Mouse (Mus musculus) megakaryocyte progenitor cell, adult 5-6 weeks (primary cell): ENCODE results near the gene Rsph3a. TPM values are rescaled to one million over a fixed set of nuclear protein-coding genes. Genes with fewer than 3 reads are reported as not detected.

ENCODE experiments used
- ATAC-seq: replicated peaks from 2 replicates; pipeline ENCODE4 v1.8.0; 2016; ENCODE audit warnings: mild to moderate bottlenecking, moderate TSS enrichment, inconsistent platforms; ENCODE audit not compliant: poor library complexity
- total RNA-seq, 2 experiments: library from RNA; stranded (forward) in 1 of 2; stranded (reverse) in 1 of 2; fragments of 157-497, 149-512 nt in 1 of 2; fragments of 200-1000 nt in 1 of 2; gene quantifications; 2 replicates each; pipeline versions ENCODE4 v1.2.3 to v1.2.4; 2015 to 2017

The Rsph3a gene
- total RNA-seq (2015) = 33.0 and 46.8 TPM in 2 replicates
- total RNA-seq (2017) = 31.1 and 37.6 TPM in 2 replicates

DNA sequence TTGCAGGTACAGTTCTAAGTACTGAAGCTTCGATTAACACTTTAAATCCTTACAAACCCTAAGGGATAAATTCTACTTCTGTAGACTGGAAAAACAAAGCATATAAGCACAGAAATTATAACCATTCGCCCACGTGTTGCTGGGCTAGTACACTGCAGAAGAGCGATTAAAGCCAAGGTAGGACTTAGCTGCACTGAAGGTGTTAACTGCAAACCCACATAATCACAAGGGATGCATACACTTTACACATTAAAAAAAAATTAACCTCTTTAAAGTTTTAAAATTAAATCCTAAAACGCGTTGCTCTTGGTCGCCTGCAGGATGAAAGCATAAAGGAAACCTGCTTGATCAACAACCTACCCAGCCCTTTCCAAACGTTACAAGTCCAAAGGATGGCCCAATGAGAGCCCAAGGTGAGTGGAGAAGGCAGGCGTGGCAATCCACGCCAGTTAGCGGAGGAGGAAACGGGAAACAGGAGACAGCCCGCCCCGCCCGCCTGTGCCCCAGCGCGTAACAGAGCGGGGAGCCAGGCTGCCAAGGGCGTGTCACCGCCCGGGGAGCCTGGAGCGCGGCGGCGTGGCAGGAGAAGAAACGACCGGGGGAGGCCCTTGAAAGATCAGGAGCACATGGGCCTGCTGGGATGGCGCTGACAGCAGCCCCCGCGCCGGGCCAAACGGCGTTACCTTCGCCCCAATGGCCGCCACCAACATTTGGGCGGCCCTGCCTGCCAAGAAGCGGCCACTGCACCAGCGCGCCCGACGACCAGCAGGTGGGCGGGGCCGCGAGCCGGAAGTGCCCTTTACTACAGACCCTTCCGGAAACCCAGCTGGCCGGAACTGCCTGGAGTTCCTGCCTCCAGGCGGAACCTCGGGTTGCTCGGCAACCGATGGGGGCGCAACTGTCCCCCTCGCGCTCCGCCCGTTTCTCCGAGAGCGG, at the start of gene Rsph3a:
Gene Rsph3a (plus strand): TSS at position 498 of the 936 bp plus-strand sequence.
- peak; percentile 87 for ATAC-seq

DNA sequence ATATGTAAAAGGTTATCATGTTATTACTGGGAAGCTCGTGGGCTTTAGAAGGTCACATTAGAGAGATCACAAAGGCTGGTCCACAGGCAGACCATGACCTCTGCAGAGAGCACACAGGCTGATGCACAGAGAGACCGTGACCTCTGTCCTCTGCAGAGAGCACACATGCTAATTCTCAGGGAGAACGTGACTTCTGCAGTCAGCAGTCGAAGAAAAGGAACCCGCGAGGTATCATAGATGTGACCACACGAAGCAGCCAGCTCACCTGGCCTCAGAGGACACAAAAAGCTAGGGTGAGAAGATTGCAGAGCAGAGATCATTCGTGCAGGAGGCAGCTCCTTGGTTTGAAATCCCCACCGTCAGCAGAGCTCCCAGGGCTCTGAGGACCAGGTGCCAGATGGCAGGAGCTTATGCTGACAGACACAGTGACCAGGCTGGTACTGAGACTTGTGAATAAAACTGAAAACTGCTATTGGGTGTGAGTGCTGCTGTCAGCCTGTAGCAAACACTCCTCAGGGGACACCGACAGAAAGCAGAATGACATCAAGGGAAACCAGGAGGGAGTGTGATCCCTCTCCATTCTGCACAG, 49.3 kb upstream of the Rsph3a start:
- ATAC-seq = no peak

- peak; percentile 74 for ATAC-seq
Observed at GRCm38 (mm10) chr17:7897120-7897519, 48.3 kb upstream of the Rsph3a start.

- peak; percentile 51 for ATAC-seq
Observed at GRCm38 (mm10) chr17:7897756-7898155, 47.7 kb upstream of the Rsph3a start.

- no peak for ATAC-seq
Observed at GRCm38 (mm10) chr17:7899233-7899632, 46.2 kb upstream of the Rsph3a start.

GRCm38 (mm10) chr17:7899961-7900360, 45.5 kb upstream of the Rsph3a start:
- no peak for ATAC-seq

- ATAC-seq = no peak
Observed at GRCm38 (mm10) chr17:7901536-7901935, 43.9 kb upstream of the Rsph3a start.

DNA sequence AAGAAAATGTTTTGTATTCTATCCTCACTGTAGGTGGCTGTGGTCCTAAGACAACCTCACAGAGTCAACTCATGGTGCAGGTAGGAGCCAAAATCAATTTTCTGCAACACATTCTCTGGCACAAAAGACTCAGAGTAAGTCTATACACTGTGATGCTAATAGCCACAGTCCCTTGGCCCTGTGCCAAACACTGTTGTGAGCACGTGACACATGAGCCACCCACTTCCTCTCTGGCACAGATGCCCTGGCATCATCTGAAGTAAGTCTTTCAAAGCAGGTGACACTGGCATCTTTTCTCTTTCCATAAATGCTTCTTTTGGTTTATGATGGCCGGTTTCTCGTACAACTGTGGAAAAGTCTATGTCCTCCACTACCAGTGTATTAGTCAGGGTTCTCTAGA, 43.1 kb upstream of the Rsph3a start:
- peak; percentile 63 for ATAC-seq

DNA sequence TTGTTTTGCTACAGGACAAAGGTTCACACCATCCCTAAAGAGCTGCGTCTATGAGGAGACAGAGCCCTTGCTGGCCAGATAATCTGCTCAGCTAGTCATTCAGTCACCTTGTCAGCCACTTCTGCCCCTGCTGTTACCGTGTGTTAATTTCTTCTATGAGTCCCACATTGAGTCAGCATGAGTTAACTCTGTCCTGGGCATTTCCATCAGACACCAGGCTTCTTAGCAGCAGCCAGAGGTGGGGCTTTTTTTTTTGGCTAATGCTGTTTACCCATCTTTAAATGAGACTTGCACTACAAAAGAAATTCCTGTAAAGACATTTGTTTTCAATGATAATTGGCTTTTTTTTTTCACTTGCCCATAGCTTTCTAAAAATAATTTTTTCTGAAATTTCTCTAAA, 40.4 kb upstream of the Rsph3a start:
- no peak for ATAC-seq

DNA sequence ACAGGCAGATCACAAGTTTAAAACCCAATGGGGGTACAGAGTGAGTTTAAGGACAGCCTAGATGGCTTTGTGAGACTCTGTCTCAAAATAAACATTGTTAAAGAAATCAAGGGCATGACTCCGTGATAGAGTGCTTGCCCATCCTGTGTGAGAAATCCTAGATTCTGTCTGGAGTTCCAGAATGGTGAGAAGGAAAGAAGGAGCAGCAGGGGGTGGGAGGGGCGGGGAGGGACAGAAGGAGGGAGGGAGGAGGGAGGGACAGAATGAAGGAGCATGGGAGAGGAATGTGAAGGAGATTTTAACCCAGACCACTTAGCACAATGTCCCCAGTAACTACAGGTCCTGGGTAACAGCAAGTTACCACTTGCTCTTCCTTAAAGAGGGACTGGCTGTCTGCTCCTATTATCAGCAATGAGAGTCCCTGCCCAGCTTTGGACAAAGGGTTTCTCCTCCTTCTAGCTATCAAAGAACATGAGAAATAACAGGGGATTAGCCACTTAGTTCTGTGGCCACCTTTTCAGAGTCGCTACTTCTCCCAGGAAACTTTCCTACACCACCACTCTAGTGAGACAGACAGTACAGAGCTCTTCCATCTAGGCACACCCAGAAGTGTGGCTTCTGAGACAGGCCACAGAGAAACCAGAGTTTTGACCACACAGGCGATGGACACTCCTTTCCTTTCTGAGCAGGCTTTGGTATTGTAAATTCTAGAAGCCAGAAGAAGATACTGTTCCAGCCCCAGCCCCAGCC, 39.3 kb upstream of the Rsph3a start:
- peak; percentile 70 for ATAC-seq

DNA sequence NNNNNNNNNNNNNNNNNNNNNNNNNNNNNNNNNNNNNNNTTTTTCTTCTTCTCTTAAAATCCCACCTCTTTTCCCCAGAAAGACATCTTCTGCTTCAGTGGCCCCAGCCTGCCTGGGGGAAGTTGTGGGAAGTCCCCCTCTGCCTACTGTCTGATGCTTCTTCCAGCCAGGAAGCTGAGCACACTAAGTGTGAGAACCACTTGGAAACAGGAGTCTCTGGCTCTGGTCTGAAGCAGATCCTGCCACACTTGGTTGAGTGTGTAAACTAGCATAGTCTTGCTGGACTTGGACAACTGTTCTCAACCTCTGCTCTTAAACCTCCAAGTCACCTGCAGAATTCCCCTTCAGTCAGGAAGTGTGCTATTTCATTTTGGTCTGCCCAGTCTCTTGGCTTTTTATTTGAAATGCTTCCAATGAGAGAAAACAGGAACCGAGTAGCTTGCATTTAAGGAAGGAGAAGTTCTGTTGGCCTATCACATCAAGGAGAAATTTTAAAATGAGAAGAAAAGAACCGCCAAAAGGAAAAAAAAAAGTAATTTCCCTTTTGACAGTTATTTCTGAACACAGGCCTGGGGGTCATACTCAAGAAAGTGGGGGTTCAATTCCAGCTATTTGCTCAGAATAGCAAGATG, 30.7 kb upstream of the Rsph3a start:
- peak; percentile 40 for ATAC-seq

DNA sequence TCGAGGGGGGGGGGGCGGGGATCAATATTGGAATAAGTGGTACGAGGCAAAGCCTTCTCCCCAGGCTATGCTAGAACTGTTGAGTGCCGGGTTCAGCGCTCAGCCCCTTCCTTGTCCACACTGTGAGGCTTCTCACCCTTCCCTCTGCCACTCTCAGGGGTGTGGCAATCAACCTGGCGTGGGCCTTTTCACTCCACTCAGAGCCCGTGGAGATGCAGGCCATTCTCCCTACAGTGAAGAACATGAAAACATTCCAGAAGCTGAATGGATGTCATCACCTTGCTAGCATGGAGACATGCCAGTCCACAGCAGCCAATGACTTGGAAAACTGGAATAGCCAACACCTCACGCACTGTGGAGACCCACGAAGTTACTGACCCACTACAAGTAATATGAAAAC, 29.6 kb upstream of the Rsph3a start:
- no peak for ATAC-seq

- ATAC-seq = peak; percentile 89
Observed at GRCm38 (mm10) chr17:7916782-7917574, 28.4 kb upstream of the Rsph3a start.

DNA sequence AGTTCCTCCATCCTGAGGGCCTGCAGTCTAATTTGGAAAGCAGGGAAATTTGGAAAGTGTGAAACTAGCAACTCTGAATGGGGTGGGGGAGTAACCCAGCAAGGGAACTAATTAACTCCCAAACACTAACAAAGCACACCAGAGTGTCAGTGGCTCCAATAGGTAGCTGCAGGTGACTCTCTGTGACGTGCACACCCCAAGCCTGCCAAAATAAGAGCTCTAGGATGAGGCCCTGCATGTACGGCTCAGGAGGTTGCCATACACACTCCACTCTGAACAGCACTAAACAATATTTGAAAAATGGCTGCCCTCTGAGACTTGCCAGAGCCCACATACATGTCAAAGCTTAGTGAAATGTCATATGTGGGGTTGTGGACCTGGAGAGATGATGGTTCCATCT, 27.1 kb upstream of the Rsph3a start:
- ATAC-seq = no peak

DNA sequence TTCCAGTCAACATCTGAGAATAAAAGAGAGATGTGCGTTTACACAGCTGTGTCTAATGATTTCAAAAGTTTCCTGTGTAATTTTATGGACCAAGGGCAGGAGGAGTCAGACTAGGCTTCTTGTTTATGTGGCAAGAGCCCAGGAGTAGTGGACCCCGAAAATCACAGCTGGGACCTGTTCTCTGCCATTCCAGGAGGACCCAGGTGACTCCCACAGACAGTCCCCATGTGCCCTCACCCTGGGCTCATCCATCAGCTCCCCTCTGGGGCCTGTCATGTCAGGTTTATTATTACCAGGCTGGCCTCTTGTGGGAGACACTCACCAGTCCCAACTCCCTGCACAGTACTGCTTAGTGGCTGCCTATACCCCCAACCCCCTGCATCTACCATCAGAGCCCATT, 26.2 kb upstream of the Rsph3a start:
- no peak for ATAC-seq

DNA sequence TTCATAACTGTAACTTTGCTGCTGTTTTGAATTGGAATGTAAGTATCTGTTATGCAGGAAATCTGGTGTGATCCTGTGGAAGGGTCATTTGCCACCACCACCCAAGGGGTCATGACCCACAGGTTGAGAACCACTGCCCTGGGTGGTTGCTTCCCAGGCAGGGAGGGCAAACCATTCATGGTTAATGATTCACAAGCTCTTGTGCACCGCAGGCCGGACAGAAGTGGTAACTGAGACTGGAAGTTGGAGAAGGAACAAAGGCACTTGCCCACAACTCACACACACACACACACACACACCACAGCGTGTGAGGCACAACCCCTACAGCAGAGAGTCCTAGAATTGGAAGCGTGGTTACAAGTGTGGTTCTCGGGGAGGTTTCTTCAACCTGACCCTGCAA, 22.9 kb upstream of the Rsph3a start:
- ATAC-seq = peak; percentile 49

GRCm38 (mm10) chr17:7924185-7924725, 21.2 kb upstream of the Rsph3a start:
- ATAC-seq = no peak

GRCm38 (mm10) chr17:7925413-7926160, 19.8 kb upstream of the Rsph3a start, which contains the start of gene Tagap:
Gene Tagap (plus strand): TSS chr17:7926000.
- ATAC-seq = peak; percentile 72
